Mouse (Mus musculus): ENCODE data around the gene Ube2g1. TPM values are rescaled to one million over a fixed set of nuclear protein-coding genes. Genes with fewer than 3 reads are reported as not detected.
A peak's percentile ranks its signal among the peaks of the same experiment; 100 is the strongest.

The Ube2g1 gene
- total and polyA plus RNA-seq, 2 experiments: 8.2 to 26.6 TPM

GRCm38 (mm10) chr11:72566816-72567338 lies 40.2 kb upstream of the Ube2g1 start:
- Histone ChIP-seq H3K4me1 (ENCODE audit: control insufficient read depth, insufficient read depth, low read length) (peaks cover 3% of the 10 kb centered on the region), H3K9ac (ENCODE audit: low read depth, low read length) (no peak overlapping the region), H3K27ac (replicated peaks; ENCODE audit: insufficient read depth, low read depth, low read length) (no peak overlapping the region), H3K27me3 (ENCODE audit: control insufficient read depth, insufficient read depth, low read length) (no peaks in the 10 kb centered on the region), H3K4me3 (ENCODE audit: insufficient read depth, low read depth, low read length) (no peak overlapping the region), H3K79me2 (ENCODE audit: control insufficient read depth, insufficient read depth, low read length) (no peaks in the 10 kb centered on the region), H3K36me3 (ENCODE audit: control insufficient read depth, insufficient read depth, low read length) (no peaks in the 10 kb centered on the region)
- TF ChIP-seq CTCF (IDR thresholded peaks at IDR 0.05; ENCODE audit: low read depth, low read length) (no peak), POLR2A (IDR thresholded peaks at IDR 0.05; ENCODE audit: extremely low read depth, insufficient read depth, low read length) (no peak)
- no peak for DNase-seq (ENCODE audit: extremely low read depth, low read depth, low spot score)
- WGBS: 73% methylated on average over 10 of the region's 10 CpGs

GRCm38 (mm10) chr11:72569051-72569450 lies 38.0 kb upstream of the Ube2g1 start:
- DNase-seq (ENCODE audit: extremely low read depth, low read depth, low spot score): no peak
- 66% methylated on average over 8 of the region's 8 CpGs for WGBS

GRCm38 (mm10) chr11:72569671-72570318 lies 37.3 kb upstream of the Ube2g1 start:
- Histone ChIP-seq H3K36me3 (ENCODE audit: control insufficient read depth, insufficient read depth, low read length) (no peaks in the 10 kb centered on the region), H3K4me1 (ENCODE audit: control insufficient read depth, insufficient read depth, low read length) (peaks cover 3% of the 10 kb centered on the region), H3K27ac (replicated peaks; ENCODE audit: insufficient read depth, low read depth, low read length) (no peak overlapping the region), H3K4me3 (ENCODE audit: insufficient read depth, low read depth, low read length) (no peak overlapping the region), H3K27me3 (ENCODE audit: control insufficient read depth, insufficient read depth, low read length) (no peaks in the 10 kb centered on the region), H3K79me2 (ENCODE audit: control insufficient read depth, insufficient read depth, low read length) (no peaks in the 10 kb centered on the region), H3K9ac (ENCODE audit: low read depth, low read length) (no peak overlapping the region)
- WGBS: 57% methylated on average over 11 of the region's 11 CpGs
- DNase-seq (ENCODE audit: extremely low read depth, low read depth, low spot score): peak; percentile 57
- TF ChIP-seq POLR2A (IDR thresholded peaks at IDR 0.05; ENCODE audit: extremely low read depth, insufficient read depth, low read length): no peak
- no peak for TF ChIP-seq CTCF (IDR thresholded peaks at IDR 0.05; ENCODE audit: low read depth, low read length)

More at GRCm38 (mm10) chr11:72569051-72569450, 38.0 kb upstream of the Ube2g1 start:
- Histone ChIP-seq H3K4me1 (ENCODE audit: control insufficient read depth, insufficient read depth, low read length) (peaks cover 3% of the 10 kb centered on the region), H3K4me3 (ENCODE audit: insufficient read depth, low read depth, low read length) (no peak overlapping the region), H3K36me3 (ENCODE audit: control insufficient read depth, insufficient read depth, low read length) (no peaks in the 10 kb centered on the region), H3K27me3 (ENCODE audit: control insufficient read depth, insufficient read depth, low read length) (no peaks in the 10 kb centered on the region), H3K27ac (replicated peaks; ENCODE audit: insufficient read depth, low read depth, low read length) (no peak overlapping the region), H3K79me2 (ENCODE audit: control insufficient read depth, insufficient read depth, low read length) (no peaks in the 10 kb centered on the region), H3K9ac (ENCODE audit: low read depth, low read length) (no peak overlapping the region)
- no peak for TF ChIP-seq CTCF (IDR thresholded peaks at IDR 0.05; ENCODE audit: low read depth, low read length)
- TF ChIP-seq POLR2A (IDR thresholded peaks at IDR 0.05; ENCODE audit: extremely low read depth, insufficient read depth, low read length): no peak

- TF ChIP-seq CTCF (IDR thresholded peaks at IDR 0.05; ENCODE audit: low read depth, low read length): peak; percentile 68
- TF ChIP-seq POLR2A (IDR thresholded peaks at IDR 0.05; ENCODE audit: extremely low read depth, insufficient read depth, low read length): no peak
- peaks cover 3% of the 10 kb centered on the region for H3K4me1 ChIP-seq (ENCODE audit: control insufficient read depth, insufficient read depth, low read length)
- H3K79me2 ChIP-seq (ENCODE audit: control insufficient read depth, insufficient read depth, low read length): no peaks in the 10 kb centered on the region
- H3K36me3 ChIP-seq (ENCODE audit: control insufficient read depth, insufficient read depth, low read length): no peaks in the 10 kb centered on the region
- WGBS: 3% methylated on average over 18 of the region's 18 CpGs
- no peak overlapping the region for H3K4me3 ChIP-seq (ENCODE audit: insufficient read depth, low read depth, low read length)
- no peak overlapping the region for H3K27ac ChIP-seq (replicated peaks; ENCODE audit: insufficient read depth, low read depth, low read length)
- H3K27me3 ChIP-seq (ENCODE audit: control insufficient read depth, insufficient read depth, low read length): no peaks in the 10 kb centered on the region
- peak; percentile 76 for DNase-seq (ENCODE audit: extremely low read depth, low read depth, low spot score)
- no peak overlapping the region for H3K9ac ChIP-seq (ENCODE audit: low read depth, low read length)
These were observed 36.6 kb upstream of the Ube2g1 start for GRCm38 (mm10) chr11:72570319-72570979.

- WGBS: 97% methylated on average over 1 of the region's 1 CpGs
These were observed 33.3 kb upstream of the Ube2g1 start for GRCm38 (mm10) chr11:72573819-72574218.

More at GRCm38 (mm10) chr11:72573819-72574218, 33.3 kb upstream of the Ube2g1 start:
- no peak overlapping the region for H3K27ac ChIP-seq (replicated peaks; ENCODE audit: insufficient read depth, low read depth, low read length)
- TF ChIP-seq POLR2A (IDR thresholded peaks at IDR 0.05; ENCODE audit: extremely low read depth, insufficient read depth, low read length): no peak
- peak; percentile 65 for TF ChIP-seq CTCF (IDR thresholded peaks at IDR 0.05; ENCODE audit: low read depth, low read length)
- no peak overlapping the region for H3K4me3 ChIP-seq (ENCODE audit: insufficient read depth, low read depth, low read length)
- H3K4me1 ChIP-seq (ENCODE audit: control insufficient read depth, insufficient read depth, low read length): peaks cover 14% of the 10 kb centered on the region
- H3K27me3 ChIP-seq (ENCODE audit: control insufficient read depth, insufficient read depth, low read length): no peaks in the 10 kb centered on the region
- H3K9ac ChIP-seq (ENCODE audit: low read depth, low read length): no peak overlapping the region
- no peaks in the 10 kb centered on the region for H3K36me3 ChIP-seq (ENCODE audit: control insufficient read depth, insufficient read depth, low read length)
- peak; percentile 51 for DNase-seq (ENCODE audit: extremely low read depth, low read depth, low spot score)
- no peaks in the 10 kb centered on the region for H3K79me2 ChIP-seq (ENCODE audit: control insufficient read depth, insufficient read depth, low read length)

Measured in liver, adult 2 months (tissue).